Mouse (Mus musculus): ENCODE data around the gene Sema3f.

The Sema3f gene

GRCm38 (mm10) chr9:107688939-107689338 lies 21.3 kb downstream of the Sema3f start:
- DNase-seq: no peak

GRCm38 (mm10) chr9:107688415-107688814 lies 21.9 kb downstream of the Sema3f start:
- DNase-seq: no peak

GRCm38 (mm10) chr9:107685231-107685981 lies 24.9 kb downstream of the Sema3f start:
- no peak for DNase-seq

GRCm38 (mm10) chr9:107682405-107682804 lies 27.9 kb downstream of the Sema3f start:
- no peak for DNase-seq

- no peak for DNase-seq
These were observed 30.8 kb downstream of the Sema3f start, which contains the start of gene Gnat1 for GRCm38 (mm10) chr9:107679501-107679900. Gene Gnat1, minus strand, starts transcription at chr9:107679712.

- no peak for DNase-seq
These were observed 31.4 kb downstream of the Sema3f start for GRCm38 (mm10) chr9:107678861-107679260.

- peak; percentile 69 for DNase-seq
These were observed 32.3 kb downstream of the Sema3f start for GRCm38 (mm10) chr9:107677819-107678526.

- peak; percentile 52 for DNase-seq
These were observed 33.0 kb downstream of the Sema3f start for GRCm38 (mm10) chr9:107677091-107677784.

GRCm38 (mm10) chr9:107676302-107676701 lies 34.0 kb downstream of the Sema3f start:
- no peak for DNase-seq

GRCm38 (mm10) chr9:107675671-107676301 lies 34.5 kb downstream of the Sema3f start:
- peak; percentile 43 for DNase-seq

- DNase-seq: no peak
These were observed 35.5 kb downstream of the Sema3f start for GRCm38 (mm10) chr9:107674609-107675429.

- DNase-seq: no peak
These were observed 40.0 kb downstream of the Sema3f start for GRCm38 (mm10) chr9:107670259-107670658.

- no peak for DNase-seq
These were observed 40.8 kb downstream of the Sema3f start, which contains the start of gene Slc38a3 for GRCm38 (mm10) chr9:107669480-107669945. Gene Slc38a3, minus strand, starts transcription at chr9:107669530.

GRCm38 (mm10) chr9:107668916-107669315 lies 41.4 kb downstream of the Sema3f start:
- DNase-seq: no peak

GRCm38 (mm10) chr9:107668011-107668410 lies 42.3 kb downstream of the Sema3f start:
- DNase-seq: no peak

- DNase-seq: no peak
These were observed 43.1 kb downstream of the Sema3f start for GRCm38 (mm10) chr9:107667219-107667618.

GRCm38 (mm10) chr9:107666751-107667205 lies 43.5 kb downstream of the Sema3f start:
- DNase-seq: no peak

GRCm38 (mm10) chr9:107665308-107665707 lies 45.0 kb downstream of the Sema3f start:
- no peak for DNase-seq

- DNase-seq: no peak
These were observed 46.8 kb downstream of the Sema3f start for GRCm38 (mm10) chr9:107663525-107663924.

- no peak for DNase-seq
These were observed 47.9 kb downstream of the Sema3f start for GRCm38 (mm10) chr9:107662342-107662741.

- DNase-seq: no peak
These were observed 49.5 kb downstream of the Sema3f start for GRCm38 (mm10) chr9:107660777-107661176.

- DNase-seq: no peak
These were observed 50.3 kb downstream of the Sema3f start for GRCm38 (mm10) chr9:107659961-107660360.

Data from cerebellum, adult 11 months (tissue).